Mouse (Mus musculus) brain, embryonic 14.5 days (tissue): ENCODE measurements around the gene Olfr711.

Source experiments
- CTCF ChIP-seq: fragments of 200-500 bp; IDR thresholded peaks from 2 replicates; pipeline ENCODE4 v1.5.1; 2012; ENCODE audit warnings: inconsistent platforms, mild to moderate bottlenecking, moderate library complexity, borderline replicate concordance; ENCODE audit not compliant: insufficient read depth, insufficient read length; ENCODE audit errors: extremely low read depth
- POLR2A ChIP-seq: fragments of 200-500 bp; IDR thresholded peaks from 2 replicates; pipeline ENCODE4 v1.6.1; 2012; ENCODE audit warnings: mild to moderate bottlenecking, inconsistent platforms, borderline replicate concordance; ENCODE audit not compliant: poor library complexity, insufficient read depth, insufficient read length, severe bottlenecking; ENCODE audit errors: extremely low read depth

DNA sequence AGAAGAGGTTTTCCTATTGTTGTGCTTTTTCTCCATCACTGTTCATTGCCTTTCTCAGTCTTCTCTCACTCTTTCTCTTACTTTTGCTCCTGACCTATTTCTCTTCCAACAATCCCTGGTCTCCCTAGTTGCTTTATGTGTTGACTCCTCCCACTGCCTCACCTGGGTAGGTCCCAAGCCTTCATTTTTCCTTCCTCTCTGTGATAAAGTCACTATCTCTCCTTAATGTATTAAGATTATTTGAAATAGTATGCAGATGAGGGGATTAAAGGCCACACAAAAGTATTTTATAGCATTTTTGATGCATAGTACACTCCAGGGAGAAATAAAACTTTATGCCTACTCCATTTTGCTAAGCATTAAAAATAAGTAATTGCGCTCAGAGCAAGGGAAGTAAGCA, 11.4 kb downstream of the Olfr711 start, which contains the start of gene Olfr6:
- TF ChIP-seq CTCF (no peak), POLR2A (no peak)
